Mouse (Mus musculus): ENCODE data around the gene Ank2. TPM values are rescaled to one million over a fixed set of nuclear protein-coding genes. Genes with fewer than 3 reads are reported as not detected.
"Not testable (repeated sequence)": the region's sequence is repeated elsewhere in the genome, so short reads cannot be mapped to it uniquely, and the experiment has no call there.

The Ank2 gene
- polyA plus RNA-seq, 1 experiment from 2014 or later, result 5.1 TPM

- no peak for DNase-seq
- no peak overlapping the region for H3K27ac ChIP-seq (ENCODE audit: low read depth)
- no peaks in the 10 kb centered on the region for H3K27me3 ChIP-seq (ENCODE audit: insufficient read depth, low read length)
- no peak overlapping the region for H3K4me2 ChIP-seq (ENCODE audit: low read depth, low read length)
- no peaks in the 10 kb centered on the region for H3K9me3 ChIP-seq (ENCODE audit: low read length)
- ATAC-seq, result 0 out of 2 replicates have a peak, but pooled peaks have one; percentile 2
- H3K9ac ChIP-seq (replicated peaks), result no peak overlapping the region
- 23% methylated on average over 5 of the region's 5 CpGs for WGBS (ENCODE audit: insufficient replicate concordance)
- TF ChIP-seq CTCF (IDR thresholded peaks at IDR 0.05; ENCODE audit: low read depth) (no peak), EP300 (IDR thresholded peaks at IDR 0.05; ENCODE audit: low read depth) (no peak)
- H3K4me1 ChIP-seq (ENCODE audit: insufficient read depth), result no peaks in the 10 kb centered on the region
- H3K4me3 ChIP-seq (ENCODE audit: low read depth, low read length), result no peak overlapping the region
- H3K36me3 ChIP-seq (replicated peaks; ENCODE audit: insufficient read depth, low read length), result no peaks in the 10 kb centered on the region
Observed at GRCm38 (mm10) chr3:127321645-127322044, 177.5 kb downstream of the Ank2 start.

- H3K4me3 ChIP-seq (ENCODE audit: low read depth, low read length); H3K36me3 ChIP-seq (replicated peaks; ENCODE audit: insufficient read depth, low read length); H3K9ac ChIP-seq (replicated peaks); H3K9me3 ChIP-seq (ENCODE audit: low read length); DNase-seq; ATAC-seq; H3K4me2 ChIP-seq (ENCODE audit: low read depth, low read length); H3K27me3 ChIP-seq (ENCODE audit: insufficient read depth, low read length); H3K4me1 ChIP-seq (ENCODE audit: insufficient read depth); H3K27ac ChIP-seq (ENCODE audit: low read depth): not testable (repeated sequence)
- 38% methylated on average over 5 of the region's 5 CpGs for WGBS (ENCODE audit: insufficient replicate concordance)
Observed at GRCm38 (mm10) chr3:127321031-127321430, 178.1 kb downstream of the Ank2 start.

GRCm38 (mm10) chr3:127320311-127320710 lies 178.8 kb downstream of the Ank2 start:
- no peak for DNase-seq
- WGBS (ENCODE audit: insufficient replicate concordance), result 64% methylated on average over 8 of the region's 8 CpGs
- Histone ChIP-seq H3K4me3 (ENCODE audit: low read depth, low read length) (no peak overlapping the region), H3K9me3 (ENCODE audit: low read length) (no peaks in the 10 kb centered on the region), H3K27ac (ENCODE audit: low read depth) (no peak overlapping the region), H3K36me3 (replicated peaks; ENCODE audit: insufficient read depth, low read length) (no peaks in the 10 kb centered on the region), H3K27me3 (ENCODE audit: insufficient read depth, low read length) (no peaks in the 10 kb centered on the region), H3K4me1 (ENCODE audit: insufficient read depth) (no peaks in the 10 kb centered on the region), H3K9ac (replicated peaks) (no peak overlapping the region), H3K4me2 (ENCODE audit: low read depth, low read length) (no peak overlapping the region)
- ATAC-seq, result no peak
- TF ChIP-seq EP300 (IDR thresholded peaks at IDR 0.05; ENCODE audit: low read depth) (no peak), CTCF (IDR thresholded peaks at IDR 0.05; ENCODE audit: low read depth) (no peak)

- Histone ChIP-seq H3K4me3 (ENCODE audit: low read depth, low read length) (no peak overlapping the region), H3K9me3 (ENCODE audit: low read length) (no peaks in the 10 kb centered on the region), H3K36me3 (replicated peaks; ENCODE audit: insufficient read depth, low read length) (no peaks in the 10 kb centered on the region), H3K4me2 (ENCODE audit: low read depth, low read length) (no peak overlapping the region), H3K27ac (ENCODE audit: low read depth) (no peak overlapping the region), H3K4me1 (ENCODE audit: insufficient read depth) (no peaks in the 10 kb centered on the region), H3K27me3 (ENCODE audit: insufficient read depth, low read length) (no peaks in the 10 kb centered on the region), H3K9ac (replicated peaks) (no peak overlapping the region)
- ATAC-seq, result no peak
- no peak for DNase-seq
- 84% methylated on average over 6 of the region's 6 CpGs for WGBS (ENCODE audit: insufficient replicate concordance)
- TF ChIP-seq CTCF (IDR thresholded peaks at IDR 0.05; ENCODE audit: low read depth) (no peak), EP300 (IDR thresholded peaks at IDR 0.05; ENCODE audit: low read depth) (no peak)
Observed at GRCm38 (mm10) chr3:127317641-127318040, 181.5 kb downstream of the Ank2 start.

GRCm38 (mm10) chr3:127316717-127317116 lies 182.4 kb downstream of the Ank2 start:
- no peak overlapping the region for H3K4me3 ChIP-seq (ENCODE audit: low read depth, low read length)
- H3K4me2 ChIP-seq (ENCODE audit: low read depth, low read length), result no peak overlapping the region
- DNase-seq (no peak), ATAC-seq (no peak)
- no peak overlapping the region for H3K27ac ChIP-seq (ENCODE audit: low read depth)
- no peak for TF ChIP-seq CTCF (IDR thresholded peaks at IDR 0.05; ENCODE audit: low read depth)
- no peak for TF ChIP-seq EP300 (IDR thresholded peaks at IDR 0.05; ENCODE audit: low read depth)
- H3K36me3 ChIP-seq (replicated peaks; ENCODE audit: insufficient read depth, low read length), result no peaks in the 10 kb centered on the region
- H3K4me1 ChIP-seq (ENCODE audit: insufficient read depth), result no peaks in the 10 kb centered on the region
- no peaks in the 10 kb centered on the region for H3K27me3 ChIP-seq (ENCODE audit: insufficient read depth, low read length)
- H3K9me3 ChIP-seq (ENCODE audit: low read length), result no peaks in the 10 kb centered on the region
- 80% methylated on average over 2 of the region's 2 CpGs for WGBS (ENCODE audit: insufficient replicate concordance)
- H3K9ac ChIP-seq (replicated peaks), result no peak overlapping the region

- Histone ChIP-seq H3K36me3 (replicated peaks; ENCODE audit: insufficient read depth, low read length) (no peaks in the 10 kb centered on the region), H3K4me1 (ENCODE audit: insufficient read depth) (no peaks in the 10 kb centered on the region), H3K4me3 (ENCODE audit: low read depth, low read length) (no peak overlapping the region), H3K4me2 (ENCODE audit: low read depth, low read length) (no peak overlapping the region), H3K27me3 (ENCODE audit: insufficient read depth, low read length) (no peaks in the 10 kb centered on the region), H3K9me3 (ENCODE audit: low read length) (no peaks in the 10 kb centered on the region), H3K27ac (ENCODE audit: low read depth) (no peak overlapping the region), H3K9ac (replicated peaks) (no peak overlapping the region)
- DNase-seq (no peak), ATAC-seq (no peak)
- WGBS (ENCODE audit: insufficient replicate concordance), result 75% methylated on average over 6 of the region's 6 CpGs
- TF ChIP-seq EP300 (IDR thresholded peaks at IDR 0.05; ENCODE audit: low read depth) (no peak), CTCF (IDR thresholded peaks at IDR 0.05; ENCODE audit: low read depth) (no peak)
Observed at GRCm38 (mm10) chr3:127311521-127311920, 187.6 kb downstream of the Ank2 start.

GRCm38 (mm10) chr3:127310079-127310478 lies 189.1 kb downstream of the Ank2 start:
- Histone ChIP-seq H3K9ac (replicated peaks) (no peak overlapping the region), H3K4me2 (ENCODE audit: low read depth, low read length) (no peak overlapping the region), H3K9me3 (ENCODE audit: low read length) (no peaks in the 10 kb centered on the region), H3K4me1 (ENCODE audit: insufficient read depth) (no peaks in the 10 kb centered on the region), H3K27me3 (ENCODE audit: insufficient read depth, low read length) (no peaks in the 10 kb centered on the region), H3K27ac (ENCODE audit: low read depth) (no peak overlapping the region), H3K4me3 (ENCODE audit: low read depth, low read length) (no peak overlapping the region), H3K36me3 (replicated peaks; ENCODE audit: insufficient read depth, low read length) (no peaks in the 10 kb centered on the region)
- ATAC-seq (no peak), DNase-seq (no peak)
- no peak; the same call in 1 of the 2 replicates for TF ChIP-seq CTCF (IDR thresholded peaks at IDR 0.05; ENCODE audit: low read depth)
- no peak for TF ChIP-seq EP300 (IDR thresholded peaks at IDR 0.05; ENCODE audit: low read depth)
- WGBS (ENCODE audit: insufficient replicate concordance), result 74% methylated on average over 3 of the region's 3 CpGs

Data from liver, postnatal 0 days (tissue).